Mouse (Mus musculus): ENCODE measurements around the gene Msx3.

Msx3 gene

GRCm38 (mm10) chr7:140048361-140049114 lies at the start of gene Msx3:
Gene Msx3 (minus strand): TSS chr7:140049089.
- no peak for DNase-seq

- DNase-seq: no peak
Measured at GRCm38 (mm10) chr7:140098466-140098865, 49.6 kb upstream of the Msx3 start.

DNA sequence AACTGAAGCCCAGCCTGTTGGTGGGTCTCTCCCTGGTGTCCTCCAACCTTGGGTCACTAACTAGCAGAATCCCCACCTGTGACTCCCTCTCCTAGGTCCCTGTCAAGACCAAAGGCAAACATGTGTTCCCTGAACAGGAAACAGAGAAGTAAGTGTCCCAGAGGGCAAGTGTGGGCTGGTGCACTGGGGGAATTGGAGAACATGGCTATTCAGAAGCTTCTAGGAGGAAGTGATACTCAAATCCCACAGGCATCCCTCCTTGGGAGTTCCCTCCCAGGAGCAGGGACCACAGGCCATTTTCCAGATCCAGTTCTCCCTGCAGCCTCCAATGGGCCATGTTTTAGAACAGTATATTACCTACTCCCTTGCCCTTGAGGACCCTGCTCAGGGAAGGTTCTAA lies 47.2 kb upstream of the Msx3 start:
- DNase-seq: no peak

- no peak for DNase-seq
Measured at GRCm38 (mm10) chr7:140095556-140095955, 46.7 kb upstream of the Msx3 start.

DNA sequence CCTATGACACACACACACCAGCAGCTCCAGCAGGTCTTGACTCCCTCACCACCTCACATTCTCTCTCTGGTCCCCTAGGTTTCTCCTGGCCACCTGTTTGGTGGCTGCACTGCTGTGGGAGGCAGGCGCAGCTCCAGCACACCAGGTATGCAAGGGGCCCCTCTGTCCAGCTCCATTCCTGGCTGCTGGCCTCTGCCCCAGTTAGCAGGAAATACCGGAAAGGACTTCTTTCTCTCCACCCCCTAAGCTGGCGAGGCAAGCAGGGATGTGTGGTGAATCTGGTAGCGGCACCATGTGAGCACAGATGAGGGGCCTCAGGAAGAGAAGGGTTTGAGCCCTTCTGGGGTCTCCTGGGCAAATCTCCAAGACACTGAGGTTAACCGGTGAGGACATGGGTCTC lies 46.1 kb upstream of the Msx3 start:
- no peak for DNase-seq

- no peak for DNase-seq
Measured at GRCm38 (mm10) chr7:140092924-140093528, 44.1 kb upstream of the Msx3 start, which contains the start of gene Prap1. Gene Prap1 (plus strand): TSS chr7:140093395.

DNA sequence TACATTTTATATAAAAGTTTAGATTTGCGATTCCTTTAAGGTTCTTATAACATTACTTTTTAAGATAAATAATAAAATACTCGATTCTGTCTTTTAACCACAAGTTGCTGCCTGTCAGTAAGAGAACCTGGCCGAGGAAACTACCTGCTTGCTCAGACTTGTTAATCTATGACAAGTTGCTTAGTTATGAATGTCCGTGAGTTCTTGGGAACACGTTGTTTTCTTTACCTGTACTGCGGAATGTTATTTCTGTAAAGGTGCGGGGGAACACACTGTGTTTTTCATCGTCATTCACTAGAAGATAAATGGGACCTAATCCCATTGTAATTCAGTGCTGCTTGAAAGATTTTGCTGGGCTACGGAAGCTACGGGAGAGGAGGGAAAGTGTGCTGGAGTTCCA lies 41.7 kb upstream of the Msx3 start:
- no peak for DNase-seq

- DNase-seq: peak; percentile 86 to 94
Measured at GRCm38 (mm10) chr7:140082242-140082678, 33.4 kb upstream of the Msx3 start, which contains the start of gene Caly. Gene Caly (minus strand): TSS chr7:140082548.

DNA sequence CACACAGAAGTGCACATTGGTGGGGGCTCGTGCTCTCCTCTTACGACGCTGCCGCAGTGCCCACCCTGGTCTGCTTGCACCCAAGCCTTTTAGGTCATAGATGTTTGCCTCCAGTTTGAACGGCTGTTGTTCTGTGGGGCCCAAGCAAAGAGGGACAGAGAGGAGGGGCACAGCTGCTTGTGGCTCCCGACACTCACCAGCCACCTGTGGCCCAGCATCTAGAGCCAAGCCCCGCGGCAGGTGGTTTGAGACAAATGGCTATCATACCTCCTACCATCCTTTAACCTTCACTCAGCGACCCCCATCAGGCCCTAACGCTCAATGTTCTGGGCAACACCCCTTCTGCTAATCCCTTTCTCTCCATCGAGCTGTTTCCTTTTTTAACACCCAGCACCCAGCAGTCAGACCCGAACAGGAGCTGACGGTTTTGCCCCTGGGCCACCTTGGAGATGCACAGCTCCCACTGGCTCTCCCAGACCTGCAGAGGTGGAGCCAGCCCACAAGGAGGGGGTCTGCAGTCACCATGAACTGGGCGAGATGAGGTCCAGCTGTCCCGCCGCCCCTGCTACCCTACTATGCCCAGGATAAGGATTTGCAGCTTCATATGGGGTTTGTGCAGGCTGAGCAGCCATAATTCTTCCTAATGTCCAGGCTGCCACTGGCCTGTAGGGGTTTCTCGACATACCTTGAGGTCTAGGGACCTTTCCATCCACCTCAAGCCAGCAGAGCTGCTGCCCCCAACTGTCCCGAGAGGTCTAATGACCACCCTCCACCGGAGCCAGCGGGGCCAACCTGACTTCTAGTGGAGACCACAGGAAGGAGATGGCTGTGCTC lies 32.7 kb upstream of the Msx3 start:
- DNase-seq: peak; percentile 60 to 63

- peak; percentile 92 to 95 for DNase-seq
Measured at GRCm38 (mm10) chr7:140080503-140081156, 31.7 kb upstream of the Msx3 start.

DNA sequence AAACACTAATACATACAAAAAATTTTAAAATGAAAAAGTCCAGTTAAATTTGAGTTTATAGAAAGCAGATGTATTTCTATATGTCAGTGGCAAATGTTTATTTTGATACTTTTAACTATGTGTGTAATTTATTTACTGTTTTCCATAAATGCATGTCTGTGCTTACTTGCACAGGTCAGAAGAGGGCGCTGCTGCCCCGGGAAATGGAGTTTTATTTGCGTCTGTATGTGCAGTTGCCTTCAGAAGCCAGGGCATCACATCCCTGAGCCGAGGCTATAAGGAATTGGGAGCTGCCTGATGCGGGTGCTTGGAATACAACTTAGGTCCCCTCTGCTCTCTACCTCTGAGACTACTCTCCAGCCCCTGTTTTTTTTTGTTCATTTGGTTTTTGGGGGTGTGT lies 29.8 kb upstream of the Msx3 start:
- DNase-seq: peak; percentile 87 to 88

- DNase-seq: no peak
Measured at GRCm38 (mm10) chr7:140077698-140078097, 28.8 kb upstream of the Msx3 start.

DNA sequence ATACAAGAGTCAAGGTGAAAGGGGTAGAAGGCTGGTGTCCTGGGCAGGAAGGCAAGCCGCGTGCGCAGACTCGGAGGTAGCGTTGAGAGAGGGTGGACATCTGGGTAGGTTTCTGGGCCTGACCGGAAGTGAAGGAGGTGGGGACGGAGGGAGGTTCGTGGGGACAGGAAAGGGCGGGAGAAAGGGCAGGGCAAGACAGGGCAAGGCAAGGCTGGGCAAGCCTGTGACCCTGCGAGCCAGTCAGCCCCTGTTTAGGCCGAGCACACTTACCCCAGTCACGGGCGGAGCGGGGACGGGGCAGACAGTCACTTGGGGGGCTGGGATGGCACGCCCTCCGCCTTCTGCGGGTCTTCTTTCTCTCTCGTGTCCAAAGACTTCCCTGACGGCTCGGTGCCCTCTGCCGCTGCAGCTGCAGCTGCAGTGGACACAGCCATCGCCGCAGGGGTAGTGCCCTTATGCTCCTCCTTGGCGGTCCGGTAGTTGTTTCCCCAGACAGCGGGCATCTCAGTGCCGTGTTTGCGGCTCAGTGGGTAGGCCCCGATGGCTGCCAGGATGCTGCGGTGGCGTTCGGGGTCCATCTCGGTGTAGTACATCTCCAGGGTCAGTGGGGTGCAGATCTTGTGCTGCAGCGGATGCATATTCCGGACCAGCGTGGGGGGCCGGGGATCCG lies 21.3 kb upstream of the Msx3 start:
- DNase-seq: no peak

DNA sequence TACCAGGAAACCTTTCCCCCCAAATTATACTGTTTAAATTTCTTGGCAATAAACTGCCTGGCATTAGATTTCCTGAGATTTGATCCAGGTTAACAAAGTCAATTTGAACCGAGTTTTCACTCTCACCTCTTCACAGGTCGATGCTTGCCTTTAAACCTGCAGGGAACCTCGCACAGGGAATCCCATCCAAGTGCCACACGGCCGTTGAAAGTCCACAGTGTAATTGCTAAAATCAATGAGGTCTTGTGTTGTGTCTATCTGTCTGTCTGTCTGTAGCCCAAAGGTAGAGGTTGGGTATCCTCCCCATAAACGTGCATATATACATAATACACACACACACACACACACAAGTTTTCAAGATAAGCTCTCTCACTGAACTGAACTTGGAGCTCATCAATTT lies 18.5 kb upstream of the Msx3 start:
- no peak for DNase-seq

DNA sequence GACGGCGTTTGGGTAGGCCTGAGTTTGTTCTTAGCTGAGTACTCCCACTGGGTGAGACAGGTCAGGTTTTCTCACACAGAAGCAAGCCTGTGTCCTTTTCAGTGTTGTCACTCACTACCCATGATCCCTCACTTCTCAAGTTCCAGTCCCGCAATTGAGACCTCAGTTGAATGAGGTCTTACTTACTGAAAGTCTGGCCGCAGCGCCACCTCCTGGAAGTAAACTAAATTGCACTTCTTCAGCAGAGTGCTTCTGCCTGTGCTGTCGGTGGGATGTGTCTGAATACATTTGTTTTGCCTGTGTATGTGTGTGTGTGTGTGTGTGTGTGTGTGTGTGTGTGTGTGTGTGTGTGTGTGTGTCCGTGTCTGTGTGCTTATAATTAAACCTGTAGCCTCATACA lies 14.2 kb upstream of the Msx3 start:
- DNase-seq: peak; percentile 79 to 90

DNA sequence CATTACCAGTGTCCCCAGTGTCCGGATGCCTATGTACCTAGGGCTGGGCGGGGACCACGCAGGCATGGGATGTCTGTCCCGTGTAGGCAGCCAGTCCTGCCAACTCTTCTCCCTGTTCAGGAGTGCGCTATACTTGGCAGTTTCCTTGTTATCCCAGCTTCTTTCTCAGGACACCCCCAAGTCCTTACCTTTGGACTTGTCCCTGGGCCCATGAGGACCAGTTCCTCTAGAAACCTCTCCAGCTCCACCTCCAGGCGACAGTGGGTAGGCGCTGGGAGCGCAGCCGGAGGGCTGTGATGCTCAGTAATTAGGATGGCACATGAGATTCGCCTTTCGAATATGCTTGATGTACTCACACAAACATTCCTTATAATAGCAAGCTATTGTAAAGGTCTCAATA lies 13.4 kb upstream of the Msx3 start:
- peak in 1 of 2 experiments; percentile 61 for DNase-seq

GRCm38 (mm10) chr7:140061832-140062130 lies 12.9 kb upstream of the Msx3 start:
- DNase-seq: no peak

GRCm38 (mm10) chr7:140060936-140061831 lies 12.3 kb upstream of the Msx3 start:
- peak in 1 of 2 experiments; percentile 51 for DNase-seq

DNA sequence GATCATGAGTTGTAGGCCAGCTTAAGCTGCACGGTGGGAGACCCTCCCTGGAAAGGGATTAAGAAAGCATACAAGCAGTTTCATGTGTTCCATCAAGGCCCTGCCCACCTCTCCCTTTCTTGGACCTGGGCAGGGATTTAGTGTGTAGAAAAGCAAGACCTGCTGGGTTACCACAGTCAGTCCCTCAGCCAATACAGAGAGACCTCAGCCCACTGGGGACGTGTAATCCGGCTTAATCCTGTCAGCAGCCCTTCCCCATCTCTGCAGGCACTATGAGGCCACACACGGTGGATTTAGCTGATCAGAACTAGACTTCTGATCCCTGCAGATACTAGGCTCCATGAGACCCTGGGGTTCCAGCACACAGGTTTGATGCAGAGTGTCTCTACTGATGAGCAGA lies 10.7 kb upstream of the Msx3 start:
- no peak for DNase-seq

DNA sequence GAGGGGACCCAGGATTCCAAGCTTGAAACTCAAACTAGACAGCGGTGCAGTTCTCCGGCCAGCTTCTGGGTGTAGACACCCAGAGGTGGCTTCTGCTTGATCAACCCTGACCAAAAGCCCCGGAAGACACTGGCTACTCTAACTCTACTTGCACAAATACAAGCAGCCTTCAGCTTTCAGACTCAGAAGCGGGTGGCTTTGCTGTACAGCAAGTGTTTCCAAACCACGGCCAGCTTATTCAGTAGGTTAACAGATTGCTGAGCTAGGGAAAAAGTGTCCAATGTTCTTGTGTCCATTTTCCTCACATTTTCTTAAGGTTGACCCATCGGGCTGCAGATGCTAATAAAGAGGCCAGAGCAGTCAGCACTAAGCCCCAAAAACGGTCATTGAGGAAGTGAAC lies 9.6 kb upstream of the Msx3 start:
- DNase-seq: no peak
